Mouse (Mus musculus): ENCODE data around the gene Col7a1.

Col7a1 gene

DNA sequence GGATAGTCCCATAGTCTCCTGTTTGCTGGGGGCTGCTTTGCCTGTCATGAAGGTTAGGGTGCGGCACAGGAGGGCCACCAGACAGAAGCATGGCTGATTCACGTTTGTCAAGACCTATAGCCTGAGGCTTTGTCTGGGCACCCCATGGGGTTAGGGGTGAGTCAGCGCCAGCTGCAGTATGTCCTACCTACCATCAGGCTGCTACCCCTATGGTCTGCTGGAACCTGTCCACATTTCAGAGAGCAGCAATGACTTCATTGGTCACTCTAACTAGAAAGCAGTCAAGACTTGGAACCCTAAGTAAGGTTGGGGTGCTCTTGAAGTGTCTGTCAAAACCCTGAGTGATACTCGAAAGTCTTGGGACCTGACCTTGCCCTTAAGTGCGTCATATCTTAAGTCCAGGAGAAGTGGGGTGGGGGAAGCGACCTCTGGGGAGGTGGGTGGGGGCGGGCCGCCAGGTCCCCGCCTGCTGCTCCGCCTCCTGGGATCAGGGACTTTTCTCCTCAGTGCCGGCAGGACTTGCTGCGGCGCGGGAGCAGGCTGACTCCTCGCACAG is at the start of gene Col7a1:
Gene Col7a1, plus strand, starts transcription at position 506 of the 556 bp plus-strand sequence.
- in situ Hi-C loops (cut with MboI, MseI): loop anchor here (25.0 kb wide), 2 partner anchors 541 to 1134 kb away; no protein-coding TSS in a partner anchor

GRCm38 (mm10) chr9:108912308-108912707 is 41.1 kb upstream of the Col7a1 start:
- in situ Hi-C loops (cut with MboI, MseI): no loop called here

DNA sequence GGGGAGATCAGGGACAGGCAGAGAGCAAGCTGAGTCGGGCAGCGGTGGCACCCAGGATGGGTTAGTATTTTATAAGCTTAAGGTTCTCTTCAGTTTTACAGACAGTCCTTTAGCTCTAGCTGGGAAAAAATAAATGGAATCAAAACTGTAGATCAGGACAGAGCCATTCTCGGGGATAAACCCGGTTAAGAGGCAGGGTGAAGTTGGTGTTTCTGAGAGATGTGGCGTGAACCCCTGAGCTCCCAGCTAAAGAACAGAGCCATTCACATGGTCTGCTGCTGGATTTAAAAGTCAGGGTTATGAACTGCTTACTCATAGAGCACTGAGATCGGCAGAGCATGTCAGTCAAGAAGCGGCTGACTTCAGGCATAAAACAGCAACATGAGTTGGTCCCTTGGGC is 40.2 kb upstream of the Col7a1 start:
- in situ Hi-C loops (cut with MboI, MseI): no loop called here

GRCm38 (mm10) chr9:108913621-108914020 is 39.8 kb upstream of the Col7a1 start:
- in situ Hi-C loops (cut with MboI, MseI): no loop called here

DNA sequence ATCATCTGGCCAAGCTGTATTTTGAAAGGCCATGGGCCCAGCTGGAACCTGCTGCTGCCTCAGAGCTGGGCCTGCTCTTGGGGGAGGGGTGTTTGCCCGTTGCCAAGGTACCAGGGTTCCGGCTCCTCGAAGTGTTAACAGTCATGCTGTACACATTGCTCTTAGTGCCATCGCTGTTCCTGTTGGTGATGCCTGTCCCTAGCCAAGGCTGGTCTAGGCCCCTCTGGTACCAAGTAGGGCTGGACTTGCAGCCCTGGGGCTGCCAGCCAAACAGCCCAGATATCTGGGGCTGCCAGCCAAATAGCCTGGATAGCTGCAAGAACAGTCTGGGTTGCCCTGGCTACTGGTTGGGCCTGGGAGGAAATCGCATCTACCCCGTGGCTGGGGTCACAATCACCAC is 38.9 kb upstream of the Col7a1 start, which contains the start of gene Tmem89:
Gene Tmem89, plus strand, starts transcription at position 129 of the 400 bp plus-strand sequence.
- in situ Hi-C loops (cut with MboI, MseI): no loop called here

DNA sequence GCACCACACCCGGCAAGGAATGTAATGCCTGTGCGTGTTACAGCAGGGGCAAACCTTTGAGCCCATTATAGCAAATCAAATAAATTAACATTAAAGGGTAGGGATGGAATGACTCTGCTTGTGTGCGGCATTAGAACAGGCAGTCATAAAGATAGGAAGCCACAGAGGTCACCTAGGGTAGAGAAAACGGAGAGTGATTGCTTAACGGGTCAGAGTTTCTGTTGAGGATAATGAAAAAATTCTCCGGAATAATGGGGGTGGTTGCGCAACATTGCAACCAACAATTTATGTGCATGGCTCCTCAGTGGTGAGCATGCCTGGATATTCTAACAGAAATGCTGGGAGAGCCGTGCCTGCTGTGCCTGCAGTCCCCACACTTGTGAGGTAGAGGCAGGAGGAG is 27.5 kb upstream of the Col7a1 start:
- in situ Hi-C loops (cut with MboI, MseI): no loop called here

GRCm38 (mm10) chr9:108928424-108928823 is 25.0 kb upstream of the Col7a1 start:
- in situ Hi-C loops (cut with MboI, MseI): no loop called here

- in situ Hi-C loops (cut with MboI, MseI): loop anchor here (10.0 kb wide), 1 partner anchor 1021 kb away; no protein-coding TSS in a partner anchor
Measured at GRCm38 (mm10) chr9:108935991-108936390, 17.4 kb upstream of the Col7a1 start.

DNA sequence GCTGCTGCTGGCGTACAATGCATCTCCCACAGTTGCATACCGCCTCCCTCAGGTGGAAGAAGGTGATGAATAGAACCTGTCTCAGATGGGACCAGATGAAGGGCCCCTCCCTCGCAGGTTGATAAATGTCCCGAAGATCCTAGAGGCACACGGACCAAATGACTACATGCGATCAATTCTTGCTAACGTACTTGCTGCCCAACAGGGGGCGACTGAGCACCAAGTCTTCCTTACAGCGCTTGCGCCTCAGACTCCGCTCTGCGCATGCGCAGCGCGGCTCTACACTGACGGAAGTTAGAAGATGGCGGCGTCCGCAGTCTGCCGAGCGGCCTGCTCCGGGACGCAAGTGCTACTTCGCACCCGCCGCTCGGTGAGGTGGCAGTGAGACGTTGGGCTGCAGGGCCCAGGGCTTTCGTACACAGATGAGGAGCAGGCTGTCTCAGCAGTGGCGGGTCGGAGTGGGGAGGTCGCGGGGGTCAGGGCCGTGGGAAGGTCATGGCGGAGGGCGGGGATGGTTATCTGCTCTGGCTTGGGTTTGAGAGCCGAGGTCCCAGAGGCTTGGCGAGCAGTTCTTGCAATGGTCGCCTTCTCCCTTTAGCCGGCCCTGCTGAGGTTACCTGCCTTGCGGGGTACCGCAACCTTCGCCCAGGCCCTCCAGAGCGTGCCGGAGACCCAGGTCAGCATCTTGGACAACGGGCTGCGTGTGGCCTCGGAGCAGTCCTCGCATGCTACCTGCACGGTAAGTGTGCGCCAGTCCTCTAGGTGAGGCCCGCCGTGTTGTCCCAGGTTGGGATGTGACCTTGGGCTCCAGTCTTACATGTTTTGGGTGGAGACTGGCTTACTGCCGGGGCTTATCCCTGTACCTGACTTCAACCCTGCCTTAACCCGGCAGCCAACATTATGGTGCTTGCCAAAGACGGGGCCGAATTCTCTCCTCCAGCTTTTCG is 16.7 kb upstream of the Col7a1 start, which contains the start of gene Uqcrc1:
Gene Uqcrc1, plus strand, starts transcription at position 216 of the 947 bp plus-strand sequence.
- in situ Hi-C loops (cut with MboI, MseI): loop anchor here (10.0 kb wide), 1 partner anchor 1022 kb away; no protein-coding TSS in a partner anchor

GRCm38 (mm10) chr9:108945111-108945510 is 8.3 kb upstream of the Col7a1 start:
- in situ Hi-C loops (cut with MboI, MseI): no loop called here

GRCm38 (mm10) chr9:108945608-108946007 is 7.8 kb upstream of the Col7a1 start:
- in situ Hi-C loops (cut with MboI, MseI): no loop called here

GRCm38 (mm10) chr9:108949231-108949966 is 4.0 kb upstream of the Col7a1 start:
- in situ Hi-C loops (cut with MboI, MseI): no loop called here

GRCm38 (mm10) chr9:108949967-108950728 is 3.2 kb upstream of the Col7a1 start:
- in situ Hi-C loops (cut with MboI, MseI): loop anchor here (25.0 kb wide), 2 partner anchors 538 to 1137 kb away; no protein-coding TSS in a partner anchor

- in situ Hi-C loops (cut with MboI, MseI): loop anchor here (25.0 kb wide), 2 partner anchors 543 to 1132 kb away; no protein-coding TSS in a partner anchor
Measured at GRCm38 (mm10) chr9:108955241-108955640, 1.9 kb downstream of the Col7a1 start.

DNA sequence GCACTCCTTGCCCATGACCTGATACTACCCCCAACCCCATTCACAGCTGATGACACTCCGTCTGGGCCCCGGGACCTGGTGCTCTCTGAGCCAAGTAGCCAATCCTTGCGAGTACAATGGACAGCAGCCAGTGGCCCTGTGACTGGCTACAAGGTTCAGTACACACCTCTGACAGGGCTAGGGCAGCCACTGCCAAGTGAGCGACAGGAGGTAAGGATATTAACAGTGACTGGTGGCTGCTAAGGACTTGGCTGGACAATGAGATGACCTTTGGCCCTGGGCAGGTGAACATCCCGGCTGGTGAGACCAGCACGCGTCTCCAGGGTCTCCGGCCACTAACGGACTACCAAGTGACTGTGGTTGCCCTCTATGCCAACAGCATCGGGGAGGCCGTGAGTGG is 2.5 kb downstream of the Col7a1 start:
- in situ Hi-C loops (cut with MboI, MseI): loop anchor here (25.0 kb wide), 2 partner anchors 544 to 1131 kb away; no protein-coding TSS in a partner anchor

DNA sequence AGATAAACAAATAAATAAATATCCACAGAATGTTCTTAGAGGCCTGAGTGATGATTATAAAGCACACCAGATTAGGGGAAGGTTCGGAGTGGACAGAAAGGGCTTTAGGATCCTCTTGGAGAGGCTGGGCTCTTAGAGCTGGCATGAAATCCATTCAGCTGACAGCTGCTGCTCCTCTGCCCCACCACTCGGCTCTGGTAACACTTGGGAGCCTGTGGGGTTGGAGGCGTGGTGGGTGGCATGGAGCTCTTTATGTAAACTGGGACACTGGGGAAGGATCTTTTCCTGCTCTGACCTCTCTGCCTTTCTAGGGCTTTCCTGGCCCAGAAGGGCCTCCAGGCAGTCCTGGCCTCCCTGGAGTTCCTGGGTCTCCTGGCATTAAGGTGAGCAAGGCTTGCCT is 10.2 kb downstream of the Col7a1 start:
- in situ Hi-C loops (cut with MboI, MseI): loop anchor here (25.0 kb wide), 2 partner anchors 551 to 1124 kb away; no protein-coding TSS in a partner anchor

DNA sequence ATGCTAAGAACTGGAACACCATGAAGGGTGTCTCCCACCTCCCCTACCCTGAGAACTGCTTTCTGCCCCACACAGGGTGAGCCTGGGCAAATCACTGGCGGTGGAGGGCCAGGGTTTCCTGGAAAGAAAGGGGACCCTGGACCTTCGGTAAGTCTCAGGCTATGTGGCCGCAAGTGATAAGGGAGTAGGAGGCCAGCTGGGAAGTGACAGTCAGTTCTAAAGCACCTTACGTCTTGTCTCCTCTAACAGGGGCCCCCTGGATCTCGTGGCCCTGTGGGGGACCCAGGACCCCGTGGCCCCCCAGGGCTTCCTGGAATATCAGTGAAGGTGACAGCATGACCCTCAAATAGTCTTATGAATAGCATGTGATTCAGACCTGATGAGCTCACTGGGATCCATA is 11.0 kb downstream of the Col7a1 start:
- in situ Hi-C loops (cut with MboI, MseI): loop anchor here (25.0 kb wide), 2 partner anchors 552 to 1123 kb away; no protein-coding TSS in a partner anchor

GRCm38 (mm10) chr9:108970623-108971022 is 17.2 kb downstream of the Col7a1 start:
- in situ Hi-C loops (cut with MboI, MseI): loop anchor here (25.0 kb wide), 2 partner anchors 558 to 1117 kb away; no protein-coding TSS in a partner anchor

DNA sequence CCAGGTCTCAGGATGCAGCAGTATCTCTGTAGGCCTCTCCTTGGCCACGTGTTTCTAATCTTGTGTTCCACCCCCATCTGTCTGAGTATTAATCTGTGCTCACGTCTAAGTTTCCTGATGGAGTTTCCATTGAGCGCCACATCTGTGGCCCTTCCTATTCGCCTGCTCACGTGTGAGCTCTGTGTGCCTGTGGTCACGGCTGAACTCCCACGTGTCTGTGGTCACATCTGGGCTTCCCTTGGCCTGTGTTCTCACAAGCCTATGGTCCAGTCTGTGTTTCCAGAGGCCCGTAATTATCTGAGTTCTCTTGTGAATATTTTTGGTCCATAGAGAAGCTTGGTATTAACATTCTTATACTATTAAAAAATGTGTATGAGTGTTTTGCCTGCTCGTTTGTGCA is 23.1 kb downstream of the Col7a1 start:
- in situ Hi-C loops (cut with MboI, MseI): no loop called here

DNA sequence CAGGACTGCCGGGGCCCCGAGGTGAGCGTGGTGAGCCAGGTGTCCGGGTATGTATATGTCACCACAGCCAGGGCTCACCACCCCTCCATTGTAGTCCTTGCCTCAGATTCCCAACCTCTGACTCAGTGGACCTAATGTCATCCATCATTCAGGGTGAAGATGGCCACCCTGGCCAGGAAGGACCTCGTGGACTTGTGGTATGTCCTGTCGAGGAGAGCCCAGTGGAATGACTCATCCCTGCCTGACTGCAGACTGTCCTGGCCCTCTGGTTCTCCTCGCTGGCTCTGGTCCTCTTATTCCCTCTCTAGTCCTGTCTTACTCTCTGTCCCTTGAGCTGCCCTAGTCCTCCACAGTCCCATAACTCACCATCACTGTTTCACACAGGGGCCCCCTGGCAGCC is 24.6 kb downstream of the Col7a1 start:
- in situ Hi-C loops (cut with MboI, MseI): no loop called here

All from T-helper 2 cell (primary cell).